Mouse (Mus musculus): ENCODE measurements at regions not wholly inside any gene's neighbourhood (a gene's known extent, or its start where the extent isn't known, plus 50 kb on each side); places are given as distances from the start of the nearest gene placed in this dataset.

GRCm38 (mm10) chr7:113151499-113151898 lies 55.8 kb upstream of the Arntl start:
- TF ChIP-seq POLR2A (IDR thresholded peaks at IDR 0.05; ENCODE audit: low read depth, low read length) (no peak), CTCF (conservative IDR thresholded peaks at IDR 0.05; ENCODE audit: insufficient read depth, insufficient read length, low read depth, low read length) (no peak)

Measured in kidney, adult 2 months (tissue).